Mouse (Mus musculus): Measurements from ENCODE around the gene Hs6st3.

Hs6st3 gene

GRCm38 (mm10) chr14:119665741-119666141 lies 527.6 kb downstream of the Hs6st3 start:
- no peak for DNase-seq

DNA sequence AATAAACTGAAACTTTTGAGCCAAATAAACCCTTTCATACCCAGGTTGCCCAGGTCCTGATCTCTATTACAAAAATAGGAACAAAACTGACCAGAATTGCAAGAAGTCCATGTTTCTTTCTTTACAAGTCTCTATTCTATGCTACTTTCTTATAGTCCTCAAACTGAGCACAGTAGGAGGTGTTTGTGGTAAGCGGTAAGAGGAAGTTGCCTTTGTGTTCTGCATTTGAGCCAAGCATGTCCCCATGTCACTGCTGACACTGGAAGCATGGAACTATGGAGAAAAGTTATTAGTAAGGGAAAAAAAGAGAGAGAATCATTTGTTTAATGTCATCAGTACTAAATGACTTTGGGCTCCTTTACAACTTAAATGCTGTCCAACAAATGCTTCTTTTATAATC lies 529.3 kb downstream of the Hs6st3 start:
- no peak for DNase-seq

- DNase-seq = no peak
These were observed 532.9 kb downstream of the Hs6st3 start for GRCm38 (mm10) chr14:119670836-119671587.

- DNase-seq = no peak
These were observed 540.4 kb downstream of the Hs6st3 start for GRCm38 (mm10) chr14:119678574-119678973.

GRCm38 (mm10) chr14:119680052-119680451 lies 541.9 kb downstream of the Hs6st3 start:
- no peak for DNase-seq

DNA sequence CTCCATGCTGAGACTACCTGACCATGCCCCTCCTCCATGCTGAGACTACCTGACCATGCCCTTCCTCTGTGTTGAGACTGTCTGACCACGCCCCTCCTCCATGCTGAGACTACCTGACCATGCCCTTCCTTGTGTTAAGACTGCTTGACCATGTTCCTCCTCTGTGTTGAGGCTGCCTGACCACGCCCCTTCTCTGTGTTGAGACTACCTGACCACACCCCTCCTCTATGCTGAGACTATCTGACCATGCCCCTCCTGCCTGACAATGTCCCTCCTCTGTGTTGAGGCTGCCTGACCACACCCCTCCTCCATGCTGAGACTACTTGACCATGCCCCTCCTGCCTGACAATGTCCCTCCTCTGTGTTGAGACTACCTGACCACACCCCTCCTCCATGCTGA lies 549.7 kb downstream of the Hs6st3 start:
- DNase-seq = no peak

DNA sequence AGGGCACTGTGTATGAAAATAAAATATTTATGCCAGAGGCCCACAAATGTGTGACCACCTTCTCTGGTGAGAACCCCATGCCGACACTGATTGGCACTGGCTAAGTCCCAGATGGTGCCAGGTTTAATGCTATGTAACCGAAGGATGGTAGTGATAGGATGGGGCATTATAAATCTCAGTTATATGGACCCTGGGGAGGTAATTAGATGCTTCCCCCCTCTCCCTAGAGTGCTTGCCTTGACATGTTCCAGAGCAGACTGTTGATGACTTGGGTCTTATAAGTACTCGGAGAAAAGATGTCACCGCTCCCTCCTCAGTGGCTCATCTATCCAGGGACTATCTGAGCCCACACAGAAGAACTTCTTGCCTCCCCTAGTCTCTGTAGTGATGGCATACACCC lies 561.8 kb downstream of the Hs6st3 start:
- DNase-seq = no peak

DNA sequence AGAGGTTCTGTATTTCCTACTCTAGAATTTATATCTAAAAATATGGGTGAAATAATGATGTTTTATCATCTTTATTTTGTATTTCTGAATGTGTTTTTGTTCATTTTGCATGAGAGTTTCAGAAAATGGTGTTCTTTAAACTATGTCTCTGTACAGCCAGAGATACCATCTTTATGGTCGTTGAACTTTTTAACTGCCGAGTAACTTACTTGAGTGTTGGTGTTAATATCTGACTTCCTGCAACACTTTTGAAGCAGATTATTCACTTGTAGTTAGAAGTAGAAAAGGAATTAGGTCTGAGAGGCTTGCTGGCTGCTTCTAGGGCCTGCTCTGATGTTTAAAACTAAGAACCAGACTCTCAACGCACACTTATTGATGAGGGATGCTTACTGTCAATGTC lies 576.6 kb downstream of the Hs6st3 start:
- no peak for DNase-seq

DNA sequence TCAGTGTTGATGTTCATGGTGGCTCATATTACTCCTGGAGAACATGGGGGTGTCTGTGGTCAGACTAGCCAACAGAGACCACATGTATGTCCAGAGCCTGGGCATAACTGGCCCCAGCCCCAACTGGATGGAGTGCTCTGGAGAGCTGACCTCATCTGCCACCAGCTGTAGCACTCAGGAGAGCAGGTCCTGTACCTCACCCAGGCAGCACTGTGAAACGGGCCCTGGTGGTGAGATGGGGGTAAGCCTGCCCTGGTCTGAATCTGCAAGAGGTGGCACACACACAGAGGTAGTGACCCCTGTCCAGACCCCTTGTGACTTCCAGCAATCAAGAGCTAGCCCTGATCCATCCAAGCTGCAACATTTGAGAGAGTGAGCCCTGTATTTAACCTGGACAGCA lies 579.2 kb downstream of the Hs6st3 start:
- DNase-seq = no peak

GRCm38 (mm10) chr14:119725102-119725501 lies 587.0 kb downstream of the Hs6st3 start:
- no peak for DNase-seq

DNA sequence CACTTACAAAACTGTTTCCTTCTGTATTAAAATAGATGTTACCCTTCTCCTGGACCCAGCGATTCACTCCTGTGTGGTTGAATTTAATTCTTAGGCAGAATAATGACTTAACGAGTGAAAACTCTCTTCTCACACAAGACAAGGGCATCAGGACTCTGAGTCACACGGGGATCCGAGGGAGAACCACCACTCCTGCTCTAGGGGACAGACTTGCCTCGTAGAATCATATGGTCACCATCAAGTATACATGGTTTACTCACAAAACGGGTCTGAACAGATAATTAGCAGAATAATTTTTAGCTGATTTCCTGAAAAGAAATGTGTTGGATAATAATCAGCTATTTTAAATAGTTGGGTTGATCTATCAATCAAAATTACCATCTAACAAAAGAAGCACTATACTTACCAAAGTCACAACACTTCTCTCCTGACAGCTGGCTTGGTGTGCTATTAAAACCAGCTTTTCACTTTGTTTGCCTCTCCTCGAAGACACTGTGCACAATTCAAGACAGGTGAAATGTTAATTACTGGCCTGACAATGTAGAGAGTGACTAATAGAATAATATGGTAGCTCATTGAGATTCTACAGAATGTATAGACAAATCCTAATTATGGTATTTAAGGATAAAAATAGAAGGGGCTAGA lies 593.4 kb downstream of the Hs6st3 start:
- no peak for DNase-seq

DNA sequence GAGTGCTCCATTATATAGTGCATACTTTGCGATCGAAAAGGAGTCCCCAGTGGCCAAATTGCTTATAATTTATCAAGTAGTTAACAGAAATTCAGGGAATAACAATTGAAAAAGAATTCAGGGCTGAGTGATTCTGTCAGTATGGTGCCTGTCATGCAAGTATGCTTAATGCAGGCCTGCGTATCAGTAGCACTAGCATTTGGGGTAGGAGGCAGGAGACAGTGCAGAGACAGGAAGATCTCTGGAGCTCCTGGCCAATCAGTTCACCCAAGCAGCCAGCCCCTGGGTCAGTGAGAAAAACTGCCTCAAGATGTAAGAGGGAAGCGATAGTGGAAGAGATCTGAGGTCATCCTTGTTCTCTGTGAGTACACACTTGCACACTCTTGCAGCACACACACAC lies 594.1 kb downstream of the Hs6st3 start:
- DNase-seq = no peak

DNA sequence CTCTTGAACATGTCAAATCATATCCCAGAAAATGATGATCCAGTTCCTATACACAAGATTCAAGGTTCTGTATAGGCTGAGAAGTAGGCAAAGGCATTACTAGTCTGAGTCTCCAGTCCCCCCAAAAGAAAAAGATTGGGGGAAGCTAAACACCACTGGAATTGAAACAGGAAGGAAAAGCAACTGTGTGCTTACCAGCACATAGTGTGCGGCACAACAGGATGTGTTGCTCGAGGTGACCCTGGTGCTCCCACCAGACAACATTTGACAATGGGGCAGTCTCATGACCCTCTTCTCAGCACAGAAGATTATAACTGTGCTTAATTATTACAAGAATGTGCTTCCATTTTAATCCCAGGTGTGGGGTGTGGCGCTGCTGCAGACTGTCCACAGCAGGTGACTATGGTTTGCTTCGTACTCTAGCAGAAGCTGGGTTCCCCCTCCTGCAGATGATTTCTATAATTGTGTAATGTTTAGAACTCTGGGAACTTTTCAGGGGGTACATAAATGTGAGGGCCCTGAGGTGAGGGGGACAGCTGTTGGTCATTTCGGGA lies 599.3 kb downstream of the Hs6st3 start:
- DNase-seq = no peak

DNA sequence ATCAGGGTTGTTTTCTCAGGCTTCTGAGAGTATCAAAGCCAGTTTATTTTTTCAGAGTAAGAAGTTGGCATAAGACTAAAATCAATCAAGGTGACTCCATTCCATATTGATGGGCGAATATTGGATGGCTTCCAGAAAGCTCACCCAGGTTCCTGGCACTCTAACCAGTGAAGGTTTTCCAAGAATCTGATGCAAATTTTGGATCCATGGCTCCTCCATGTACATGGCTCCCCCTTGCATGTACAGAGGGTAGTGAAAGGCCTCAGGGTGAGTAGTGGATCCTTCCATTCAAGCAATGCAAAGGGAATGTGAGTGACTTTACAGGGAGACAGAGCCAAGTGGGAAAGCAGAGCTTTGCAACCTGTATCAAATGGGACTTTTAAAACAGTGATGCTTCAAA lies 603.6 kb downstream of the Hs6st3 start:
- DNase-seq = no peak

DNA sequence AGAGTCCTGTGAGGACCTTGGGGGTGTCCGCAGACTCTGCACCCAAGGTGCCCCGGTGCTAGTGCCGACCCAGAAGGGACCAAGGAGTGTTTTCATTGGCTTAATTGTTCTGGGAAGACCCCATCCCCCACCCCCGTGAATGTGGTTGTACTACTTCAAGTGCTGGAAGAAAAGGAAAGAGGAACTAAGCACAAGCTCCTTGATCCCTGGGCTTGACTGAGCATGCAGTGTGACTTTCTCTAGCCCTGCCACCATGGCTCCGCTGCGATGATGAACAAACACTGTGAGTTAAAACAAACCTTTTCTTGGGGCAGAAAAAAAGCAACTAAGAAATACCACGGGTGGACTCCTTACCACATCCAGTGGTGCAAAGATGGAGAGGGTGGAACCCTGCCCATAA lies 623.2 kb downstream of the Hs6st3 start:
- DNase-seq = no peak

DNA sequence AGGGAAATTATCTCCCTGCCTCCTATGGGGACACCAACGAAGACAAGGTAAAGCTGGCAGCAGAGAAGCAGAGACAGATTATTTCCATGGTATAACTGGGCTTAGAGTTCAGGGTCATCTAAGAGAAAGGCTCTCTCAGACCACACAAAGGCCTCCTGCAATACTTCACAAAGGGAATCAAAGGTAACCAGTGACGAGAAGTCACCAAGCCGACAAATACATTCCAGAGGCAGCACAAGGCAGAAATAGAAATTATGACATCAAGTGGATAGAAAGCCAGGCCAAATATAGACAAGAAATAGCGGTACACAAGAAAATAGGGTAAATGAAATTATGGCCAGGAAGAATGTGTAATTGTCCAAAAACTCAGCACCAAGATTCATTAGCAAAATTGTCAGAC lies 633.9 kb downstream of the Hs6st3 start:
- DNase-seq = no peak

DNA sequence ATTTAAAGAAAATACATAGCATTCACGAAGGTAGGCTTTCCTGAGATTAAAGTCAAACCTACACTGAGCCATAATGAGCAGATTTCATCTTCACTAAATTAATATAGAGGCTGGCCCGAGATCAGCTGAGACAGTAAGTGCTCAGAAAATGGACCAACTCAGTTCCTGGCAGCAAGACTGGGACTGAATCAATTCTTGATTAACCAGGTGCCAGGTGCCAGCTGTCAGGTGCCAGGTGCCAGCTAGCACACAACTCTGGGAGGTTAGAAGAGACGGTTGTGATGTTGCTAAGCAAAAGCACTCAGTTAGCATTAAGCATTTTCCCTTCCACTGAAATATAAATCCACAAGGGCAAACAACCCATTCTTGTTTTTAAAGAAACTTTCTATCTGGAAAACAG lies 638.1 kb downstream of the Hs6st3 start:
- DNase-seq = no peak

DNA sequence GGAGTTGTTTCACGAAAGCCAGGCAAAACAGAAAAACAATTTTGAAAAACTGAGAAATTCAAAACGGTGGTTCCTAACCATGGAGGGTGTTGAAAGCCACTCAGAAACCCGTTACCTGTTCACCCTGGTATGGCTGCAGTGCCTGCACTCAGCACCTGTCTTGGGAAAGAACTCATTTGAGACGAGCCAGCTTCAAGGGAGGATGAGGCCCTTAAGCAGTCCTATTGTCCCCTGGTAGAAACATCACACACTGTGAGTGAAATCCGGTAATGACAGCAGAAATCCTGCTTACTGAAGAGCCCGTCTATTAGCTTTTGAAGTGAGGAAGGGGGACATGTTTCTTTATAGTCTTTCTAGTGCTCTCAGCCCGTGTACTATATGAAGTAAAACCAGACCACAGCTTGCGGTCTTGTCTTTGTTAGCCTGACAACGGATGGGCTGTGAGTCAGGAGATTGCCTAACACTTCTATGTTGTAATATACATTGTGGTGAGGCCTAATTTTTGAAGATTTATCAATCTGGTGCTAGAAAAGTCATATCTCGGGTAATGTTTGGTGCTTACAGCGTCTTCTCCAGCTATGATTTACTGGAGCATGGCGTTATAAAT lies 641.9 kb downstream of the Hs6st3 start:
- no peak for DNase-seq

GRCm38 (mm10) chr14:119781111-119781510 lies 643.0 kb downstream of the Hs6st3 start:
- no peak for DNase-seq

GRCm38 (mm10) chr14:119789457-119789856 lies 651.3 kb downstream of the Hs6st3 start:
- DNase-seq = no peak

- DNase-seq = no peak
These were observed 659.2 kb downstream of the Hs6st3 start for GRCm38 (mm10) chr14:119797172-119797850.

DNA sequence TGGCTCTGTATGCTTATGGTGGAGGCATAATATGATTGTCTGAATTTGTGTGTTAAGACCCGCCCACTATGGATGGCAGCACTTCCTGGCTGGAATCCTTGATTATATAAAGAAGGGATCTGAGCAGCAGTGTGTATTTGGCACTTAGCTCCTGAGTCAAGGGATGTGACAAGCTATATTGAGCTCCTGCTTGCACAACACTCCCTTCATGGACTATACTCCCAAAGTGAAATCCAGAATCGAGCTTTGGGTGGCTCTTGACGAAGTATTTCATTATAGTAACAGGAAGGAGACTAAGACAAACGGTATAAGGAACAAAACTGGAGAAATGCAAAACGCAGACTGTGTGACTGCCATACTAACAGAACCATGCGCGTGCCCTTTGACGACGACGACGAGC lies 660.4 kb downstream of the Hs6st3 start:
- no peak for DNase-seq

GRCm38 (mm10) chr14:119800856-119801255 lies 662.7 kb downstream of the Hs6st3 start:
- DNase-seq = no peak
